Mouse (Mus musculus) thymus, postnatal 25 days (tissue): Measurements from ENCODE around the gene C2cd4d.

Source experiments
- DNase-seq: peaks from one replicate; pipeline ENCODE4 v3.0.0; 2022

Gene C2cd4d

DNA sequence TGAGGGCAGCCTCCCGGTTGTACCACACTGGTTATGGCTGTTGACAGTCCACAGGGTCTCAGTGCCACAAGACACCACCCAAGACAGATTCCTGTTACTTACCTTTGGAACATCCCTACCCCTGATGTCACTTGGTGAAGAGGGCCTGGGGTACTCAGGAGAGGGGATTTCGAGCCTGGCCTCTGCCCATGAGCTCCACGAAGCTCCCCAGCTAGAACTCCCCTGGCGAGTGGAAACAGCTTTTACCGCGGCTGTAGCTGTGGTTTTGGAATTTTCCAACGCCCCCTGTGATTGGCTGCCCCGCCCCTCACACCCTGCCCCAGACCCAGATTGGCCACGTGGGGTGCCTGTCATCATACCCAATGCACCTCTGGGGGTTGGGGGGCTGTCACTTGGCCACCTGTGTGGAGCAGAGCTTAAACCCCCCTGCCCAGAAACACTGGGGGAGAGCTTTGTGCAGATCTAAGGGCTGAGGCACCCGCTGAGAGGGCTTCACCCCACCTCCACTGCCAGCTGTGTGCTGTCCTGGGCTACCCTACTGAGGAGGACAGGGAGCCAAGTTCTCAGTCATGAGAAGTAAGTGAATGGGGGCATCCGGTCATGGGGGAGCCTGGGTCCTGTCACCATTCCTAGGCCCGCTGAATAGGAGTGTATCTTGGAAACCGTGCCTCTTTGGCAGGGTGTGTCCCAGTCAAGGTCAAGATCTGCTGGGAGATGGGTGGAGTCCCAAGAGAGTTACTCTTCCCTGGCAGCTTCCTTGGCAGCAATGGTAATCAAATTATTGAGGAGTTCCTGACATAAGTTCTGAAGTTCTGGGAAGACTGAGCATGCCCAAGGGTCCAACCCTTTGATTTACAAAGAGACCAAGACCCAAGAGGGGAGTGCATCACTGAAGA, 15.0 kb downstream of the C2cd4d start:
- DNase-seq = peak; percentile 97

DNA sequence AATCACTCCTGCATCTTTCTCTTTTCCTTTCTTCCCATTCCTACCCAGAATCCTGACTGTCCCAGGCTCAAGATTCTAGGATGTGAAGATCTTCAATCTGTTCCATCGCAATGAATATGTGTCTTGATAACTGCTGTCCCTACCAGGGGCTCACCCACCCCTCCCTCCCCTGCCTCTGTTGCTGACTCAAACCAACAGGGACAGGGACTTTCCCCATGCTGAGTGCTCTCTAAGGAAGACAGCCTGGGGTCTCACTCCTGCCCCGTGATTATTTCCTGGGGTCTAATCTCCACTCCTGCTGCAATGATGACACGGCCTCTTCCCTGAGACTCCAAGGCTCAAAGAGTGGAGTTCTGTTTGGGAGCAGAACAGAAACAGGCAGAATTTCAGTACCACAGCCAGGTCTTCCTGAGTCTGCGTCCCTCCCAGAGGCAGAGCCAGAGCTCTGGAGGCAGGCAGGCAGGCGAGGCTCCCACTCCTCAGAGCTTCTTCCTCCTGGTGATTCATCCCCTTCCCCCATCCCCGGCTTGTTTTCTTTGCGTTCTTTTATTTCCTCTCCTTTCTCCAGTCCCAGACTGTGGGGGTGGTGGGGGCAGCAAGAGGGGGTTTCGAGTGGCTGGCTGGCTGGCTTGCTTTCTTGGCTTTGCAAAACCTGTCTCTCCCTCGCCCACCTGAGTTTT, 17.7 kb downstream of the C2cd4d start:
- no peak for DNase-seq

DNA sequence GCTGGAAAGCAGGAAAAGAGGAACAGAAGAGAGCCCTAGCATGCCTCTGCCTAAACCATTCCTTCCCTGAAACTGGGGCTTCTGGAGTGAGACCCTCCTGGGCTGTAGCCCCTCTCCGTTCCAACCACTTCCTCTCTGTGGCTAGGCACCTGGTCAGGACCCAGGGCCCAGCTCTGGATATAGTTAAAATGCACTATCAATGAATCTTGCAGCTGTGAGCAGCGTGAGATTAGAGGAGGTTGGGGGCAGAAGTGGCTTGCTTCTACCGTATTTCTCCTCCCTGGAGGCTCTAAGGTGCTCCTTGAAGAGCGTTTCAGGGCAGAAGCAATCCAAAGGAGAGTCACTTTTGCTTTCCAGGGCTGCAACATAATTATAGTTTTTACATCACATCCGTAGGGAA, 20.1 kb downstream of the C2cd4d start:
- DNase-seq = peak; percentile 79

DNA sequence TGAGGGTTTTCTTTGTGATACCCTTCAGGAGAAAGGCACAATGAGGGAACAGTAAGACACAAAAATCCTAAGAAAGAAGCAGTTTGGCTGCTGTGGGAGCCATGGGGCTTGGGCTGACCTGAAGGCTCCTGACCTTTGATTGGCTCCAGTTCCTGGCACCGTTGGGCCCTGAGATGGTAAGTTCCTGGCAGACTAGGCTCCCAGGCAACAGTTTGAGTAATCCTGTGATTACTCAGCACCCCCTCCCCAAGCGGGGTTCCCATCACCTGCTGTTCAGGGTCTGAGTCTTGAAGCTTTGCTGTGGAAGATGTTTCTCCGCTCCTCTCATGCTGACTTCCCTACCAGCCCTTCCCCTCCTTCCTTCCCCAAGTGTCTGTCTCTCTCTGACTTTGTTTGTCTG, 21.2 kb downstream of the C2cd4d start:
- DNase-seq = no peak

DNA sequence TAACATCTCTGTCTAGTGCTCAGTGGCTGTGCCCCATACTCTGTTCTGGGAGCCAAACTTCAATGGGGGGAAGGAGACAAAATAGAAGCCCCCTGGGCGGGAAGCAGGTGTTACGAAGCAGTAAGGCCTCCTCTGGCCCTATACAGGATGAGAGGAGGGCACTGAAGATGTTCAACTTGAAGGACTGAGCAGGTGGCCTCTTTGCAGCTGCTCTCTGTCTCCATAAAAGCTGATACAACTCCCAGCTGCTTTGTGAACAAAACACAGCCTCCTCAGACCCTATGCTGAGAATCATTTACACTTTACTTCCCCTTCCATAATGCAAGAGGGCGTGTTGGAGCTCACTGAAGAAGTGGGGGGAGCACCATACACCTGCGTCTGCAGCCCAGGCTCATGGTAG, 24.4 kb downstream of the C2cd4d start:
- peak; percentile 79 for DNase-seq

DNA sequence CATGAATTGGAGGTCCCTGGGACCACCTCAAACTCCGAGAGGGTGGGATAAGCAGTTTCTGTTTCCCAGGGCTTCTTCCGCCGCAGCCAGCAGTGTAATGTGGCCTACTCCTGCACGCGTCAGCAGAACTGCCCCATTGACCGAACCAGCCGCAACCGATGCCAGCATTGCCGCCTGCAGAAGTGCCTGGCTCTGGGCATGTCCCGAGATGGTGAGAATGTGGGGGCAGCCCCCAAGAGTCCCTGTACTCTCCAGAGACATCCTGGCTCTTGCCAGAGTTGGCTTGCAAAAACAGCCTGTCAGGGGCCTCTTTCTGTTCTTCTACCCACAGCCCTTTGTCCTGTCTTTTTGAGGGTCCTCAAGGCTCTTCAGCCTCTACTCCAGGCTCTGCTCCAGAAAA, 25.2 kb downstream of the C2cd4d start:
- DNase-seq = peak; percentile 43

DNA sequence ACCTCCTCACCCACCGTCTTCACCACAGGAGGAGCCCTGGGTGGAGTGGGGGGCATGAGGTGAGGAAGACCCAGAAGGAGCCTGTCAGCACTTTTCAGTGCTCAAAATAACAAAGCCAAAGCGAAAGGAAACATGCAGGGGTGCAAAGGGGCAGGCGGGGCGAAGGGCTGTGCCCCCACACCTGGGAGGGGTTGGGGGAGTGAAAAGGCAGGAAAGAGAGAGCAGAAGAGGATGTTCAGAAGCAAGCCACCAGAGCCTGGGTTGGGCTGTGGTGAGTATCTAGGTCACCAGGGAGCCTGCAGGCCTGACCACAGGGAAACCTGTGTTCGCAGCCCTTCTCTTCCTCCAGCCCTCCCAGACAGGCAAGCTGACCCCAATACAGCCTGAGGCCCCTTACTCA, 25.8 kb downstream of the C2cd4d start:
- DNase-seq = peak; percentile 89

DNA sequence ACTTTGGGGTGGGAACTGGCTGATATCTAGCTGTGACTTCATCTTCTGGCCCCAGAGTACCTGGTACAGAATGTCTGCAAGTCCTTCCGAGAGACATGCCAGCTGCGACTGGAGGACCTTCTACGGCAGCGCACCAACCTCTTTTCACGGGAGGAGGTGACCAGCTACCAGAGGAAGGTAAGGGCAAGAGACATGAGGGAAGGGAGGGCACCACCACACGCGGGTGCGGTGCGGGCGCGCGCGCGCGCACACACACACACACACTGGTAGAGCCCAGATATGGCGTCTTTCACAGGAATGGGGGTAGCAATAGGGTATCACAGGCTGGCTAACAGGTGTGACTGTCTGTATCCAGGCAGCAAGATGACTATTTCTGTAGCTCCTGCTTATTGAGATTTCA, 27.2 kb downstream of the C2cd4d start:
- DNase-seq = no peak

DNA sequence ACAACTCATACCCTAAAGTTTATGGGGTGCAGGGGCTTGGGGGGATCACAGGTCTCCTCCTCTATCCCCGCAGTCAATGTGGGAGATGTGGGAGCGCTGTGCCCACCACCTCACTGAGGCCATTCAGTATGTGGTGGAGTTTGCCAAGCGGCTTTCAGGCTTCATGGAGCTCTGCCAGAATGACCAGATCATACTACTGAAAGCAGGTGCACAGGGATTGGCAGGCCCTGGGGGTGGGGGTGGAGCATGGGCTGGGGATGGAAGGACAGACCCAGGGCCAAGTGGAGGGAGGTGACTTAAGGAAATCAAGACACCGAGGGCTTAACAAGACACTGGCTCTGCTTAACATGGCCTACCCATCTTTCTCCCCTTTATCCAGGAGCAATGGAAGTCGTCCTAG, 28.8 kb downstream of the C2cd4d start:
- peak; percentile 1 for DNase-seq

DNA sequence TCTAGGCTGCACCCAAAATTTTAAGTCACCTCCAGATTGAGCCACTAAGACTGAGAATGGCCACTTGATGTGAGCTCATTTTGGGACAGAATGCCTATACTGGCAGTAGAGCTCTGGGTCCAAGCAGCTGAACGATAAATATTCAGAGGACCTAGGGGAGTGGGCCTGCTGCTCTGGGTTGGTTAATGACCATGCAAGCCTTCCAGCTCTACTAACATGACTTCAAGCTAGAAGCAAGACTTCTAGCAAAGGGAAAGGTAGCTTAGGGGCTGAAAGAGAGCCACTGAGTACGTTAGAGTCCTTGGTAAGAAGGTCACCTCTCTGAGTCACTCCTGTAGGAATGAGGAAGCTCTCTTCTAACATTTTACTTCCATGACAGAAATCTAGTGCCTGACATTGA, 29.9 kb downstream of the C2cd4d start:
- DNase-seq = no peak

DNA sequence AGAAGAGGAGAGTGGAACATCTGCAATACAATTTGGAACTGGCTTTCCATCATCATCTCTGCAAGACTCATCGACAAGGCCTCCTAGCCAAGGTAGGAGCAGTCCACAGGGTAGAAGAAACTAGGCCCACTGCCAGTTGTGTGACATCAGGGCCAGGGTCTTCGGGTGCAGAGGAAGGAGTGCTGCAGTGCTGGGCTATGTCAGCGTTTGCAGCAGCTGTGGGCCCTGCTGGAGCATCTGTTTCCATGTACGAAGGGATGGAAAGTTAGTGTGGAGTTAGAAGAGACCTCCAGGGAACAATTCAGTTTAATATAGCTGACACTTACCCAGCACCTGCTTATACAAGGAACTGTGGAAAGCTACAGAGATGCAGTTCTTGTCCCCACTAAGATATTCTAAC, 30.8 kb downstream of the C2cd4d start:
- DNase-seq = peak; percentile 1

DNA sequence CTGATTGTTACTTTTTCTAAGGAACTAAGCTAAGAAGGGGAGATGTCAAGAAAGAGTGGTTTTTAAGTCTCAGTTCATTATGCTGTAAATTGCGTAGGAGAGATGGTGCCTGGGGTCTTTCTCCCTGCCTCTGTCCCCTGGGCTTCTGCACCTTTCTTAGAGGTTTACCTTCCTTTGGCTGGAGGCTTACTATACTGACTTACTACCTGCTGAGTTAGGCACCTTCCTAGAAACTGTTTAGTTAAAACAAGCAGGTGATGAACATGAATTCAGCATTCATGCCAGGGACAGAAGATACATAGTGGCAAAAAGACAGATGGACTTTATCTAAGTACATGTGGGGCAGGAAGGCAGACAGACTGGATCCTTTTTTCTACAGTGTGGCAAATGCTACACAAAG, 34.1 kb downstream of the C2cd4d start:
- peak; percentile 1 for DNase-seq

DNA sequence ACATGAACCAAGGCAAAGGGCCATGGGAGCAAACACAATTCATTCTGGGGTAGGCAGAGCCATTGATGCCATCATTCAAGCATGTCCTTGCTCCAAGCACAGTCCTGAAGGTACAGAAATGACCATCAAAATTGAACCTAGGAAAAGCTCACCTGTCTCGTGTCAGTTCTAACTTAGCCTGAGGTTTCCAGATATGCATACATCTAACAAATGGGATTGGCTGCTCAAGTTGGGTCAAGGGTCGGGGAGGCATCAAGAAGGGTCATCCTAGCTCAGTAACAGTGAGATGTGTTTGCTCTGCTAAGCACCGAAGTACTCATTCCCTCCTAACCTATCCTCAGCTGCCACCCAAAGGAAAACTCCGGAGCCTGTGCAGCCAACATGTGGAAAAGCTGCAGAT, 34.6 kb downstream of the C2cd4d start:
- peak; percentile 1 for DNase-seq

DNA sequence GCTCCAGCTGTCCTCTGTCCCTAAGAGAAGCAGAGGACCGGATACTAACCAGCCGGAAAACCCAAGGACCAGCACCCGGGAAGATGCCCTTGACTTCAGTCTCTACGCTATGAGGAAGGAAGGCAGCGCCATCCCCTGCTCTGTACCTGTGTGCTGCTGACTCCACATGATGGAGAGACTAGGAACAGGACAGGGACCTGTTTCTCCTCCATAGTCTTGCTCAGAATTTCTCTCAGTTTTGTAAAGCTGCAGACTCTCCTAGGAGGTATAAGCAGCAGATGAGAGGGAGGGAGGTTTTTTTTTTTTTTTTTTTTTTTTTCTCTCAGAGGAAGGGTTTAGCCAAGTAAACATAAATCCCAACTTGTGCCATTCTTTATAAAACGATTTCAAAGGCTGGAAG, 36.0 kb downstream of the C2cd4d start, which contains the start of gene Lingo4:
TSS of gene Lingo4 (plus strand) at position 301 of the 400 bp plus-strand sequence.
- no peak for DNase-seq

DNA sequence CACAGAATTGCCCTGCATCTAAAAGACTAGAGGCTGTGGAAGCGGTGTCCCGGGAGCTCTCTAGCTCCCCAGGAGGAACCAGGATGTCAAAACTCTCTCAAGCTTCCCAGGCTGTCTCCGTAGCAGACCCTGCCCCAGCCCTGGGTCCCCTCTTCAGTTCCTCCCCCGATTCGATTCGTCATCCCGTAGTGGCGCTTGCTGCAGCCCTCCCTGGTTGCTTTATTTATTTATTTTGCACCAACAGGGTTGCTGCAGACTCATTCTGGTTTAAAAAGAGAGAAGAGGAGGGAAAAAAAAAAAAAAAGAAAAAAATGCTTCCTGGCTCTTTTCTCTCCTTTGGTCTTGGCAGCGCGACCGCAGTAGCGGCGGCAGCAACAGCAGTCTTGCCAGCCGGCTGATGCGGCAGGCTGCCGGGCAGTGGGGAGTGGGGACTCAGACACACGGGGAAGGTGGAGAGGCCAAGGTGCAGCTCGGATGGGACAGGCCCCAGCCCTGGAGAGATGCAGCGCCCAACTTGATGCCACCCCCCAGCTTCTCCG, 36.8 kb downstream of the C2cd4d start:
- DNase-seq = peak; percentile 60

DNA sequence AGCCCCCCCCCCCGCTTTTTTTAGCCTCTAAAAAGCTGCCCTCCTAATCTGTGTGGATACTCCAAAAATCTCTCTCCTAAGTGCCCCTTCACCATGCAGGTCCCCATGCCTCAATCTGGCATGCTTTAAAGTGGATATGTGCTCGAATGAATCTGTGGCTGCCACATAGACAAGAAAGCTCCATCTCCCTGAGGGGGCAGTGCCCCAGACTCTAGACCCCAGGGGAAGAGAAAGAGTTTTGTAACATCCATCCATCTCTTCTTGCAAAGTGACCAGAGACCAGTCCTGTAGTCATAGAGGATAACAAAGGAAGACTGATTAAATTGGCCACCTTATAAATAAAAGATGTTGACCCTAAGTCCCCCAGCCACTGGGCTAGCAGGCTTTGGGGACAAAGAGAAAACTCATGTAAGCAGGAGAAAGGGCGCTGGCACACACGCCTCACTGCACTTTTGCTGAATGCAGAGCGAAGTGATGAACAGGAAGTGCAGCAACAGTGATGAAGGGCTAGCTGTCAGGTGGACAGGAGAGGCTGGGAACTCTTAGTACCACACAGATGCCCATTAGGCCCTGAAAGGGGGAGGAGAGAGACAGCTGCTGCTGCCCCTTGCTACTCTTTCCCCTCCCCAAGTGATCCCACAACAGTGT, 37.5 kb downstream of the C2cd4d start:
- DNase-seq = no peak

DNA sequence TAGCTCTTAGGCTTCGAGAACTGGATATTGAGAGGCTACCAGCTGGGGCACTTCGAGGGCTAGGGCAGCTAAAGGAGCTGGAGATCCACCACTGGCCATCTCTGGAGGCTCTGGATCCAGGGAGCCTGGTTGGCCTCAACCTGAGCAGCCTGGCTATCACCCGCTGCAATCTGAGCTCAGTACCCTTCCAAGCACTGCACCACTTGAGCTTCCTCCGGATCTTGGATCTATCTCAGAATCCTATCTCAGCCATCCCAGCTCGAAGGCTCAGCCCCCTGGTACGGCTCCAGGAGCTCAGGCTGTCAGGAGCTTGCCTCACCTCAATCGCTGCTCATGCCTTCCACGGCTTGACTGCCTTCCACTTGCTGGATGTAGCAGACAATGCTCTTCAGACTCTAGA, 40.2 kb downstream of the C2cd4d start:
- DNase-seq = no peak

DNA sequence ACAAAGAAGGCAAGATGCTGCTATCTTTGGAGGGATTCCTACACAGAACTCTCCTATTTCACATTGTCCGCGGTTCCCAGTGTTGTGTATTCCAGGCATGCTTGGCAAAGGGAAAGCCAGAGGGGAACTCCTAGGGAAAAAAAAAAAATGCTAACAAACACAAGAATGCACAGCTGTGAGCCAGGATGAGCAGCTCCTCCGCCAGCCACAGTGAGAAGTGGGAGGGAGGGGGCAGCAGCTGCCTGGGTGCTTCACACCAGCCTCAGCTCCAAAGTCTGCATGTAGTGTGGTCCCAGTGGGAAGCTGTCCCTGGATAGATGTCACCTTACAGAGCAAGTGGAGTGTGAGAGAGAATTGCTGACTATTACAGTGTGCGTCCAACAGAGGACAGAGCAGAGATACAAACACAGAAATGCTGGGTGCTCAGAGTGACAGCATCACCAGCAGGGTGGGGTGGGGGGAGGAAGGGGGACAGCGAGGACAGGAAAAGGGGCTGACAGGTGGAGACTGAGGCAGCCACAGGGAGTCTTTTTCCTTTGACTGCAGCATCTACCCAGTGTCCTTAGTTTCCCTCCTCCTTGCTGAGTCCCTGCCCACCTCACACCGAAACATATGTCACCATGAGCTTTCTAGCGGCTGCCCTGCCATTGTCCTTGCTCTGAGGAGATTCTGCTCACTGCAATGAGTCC, 42.3 kb downstream of the C2cd4d start:
- DNase-seq = no peak

DNA sequence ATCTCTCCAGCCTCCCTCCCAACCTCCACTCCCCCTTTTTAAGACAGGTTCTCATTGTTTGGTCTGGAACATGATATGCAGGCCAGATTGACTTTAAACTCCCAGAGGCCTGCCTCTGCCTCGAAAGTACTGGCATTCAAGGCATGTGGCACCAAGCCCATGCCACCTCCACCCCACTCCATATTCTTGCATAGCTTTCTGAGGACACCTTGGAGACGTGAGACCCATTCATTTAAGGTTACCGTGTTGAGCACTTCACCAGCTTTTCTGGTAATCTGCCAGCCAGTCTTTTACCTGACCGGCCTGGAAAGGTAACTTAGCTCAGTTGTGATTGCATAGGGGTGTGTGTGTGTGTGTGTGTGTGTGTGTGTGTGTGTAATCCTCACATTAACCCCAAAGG, 43.3 kb downstream of the C2cd4d start:
- no peak for DNase-seq

DNA sequence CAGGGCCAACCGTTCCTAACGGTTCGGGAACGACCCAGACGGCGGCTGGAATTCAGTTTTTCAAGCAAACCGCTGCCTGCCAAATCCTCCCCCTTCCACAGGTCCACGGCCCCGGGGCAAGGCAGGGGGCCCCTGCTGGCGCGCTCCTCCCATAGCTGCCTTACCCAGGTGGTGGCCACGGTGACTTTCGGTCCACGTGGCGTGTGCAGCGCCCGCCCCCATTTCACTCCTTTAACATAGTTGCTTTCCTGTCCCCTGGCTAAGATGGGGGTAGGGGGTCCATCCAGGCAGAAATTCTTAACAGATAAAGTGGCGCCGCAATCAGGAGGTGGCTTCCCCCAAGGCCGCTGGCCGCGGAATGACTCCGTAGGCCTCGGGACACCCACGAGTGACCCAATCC, 50.3 kb downstream of the C2cd4d start:
- no peak for DNase-seq

DNA sequence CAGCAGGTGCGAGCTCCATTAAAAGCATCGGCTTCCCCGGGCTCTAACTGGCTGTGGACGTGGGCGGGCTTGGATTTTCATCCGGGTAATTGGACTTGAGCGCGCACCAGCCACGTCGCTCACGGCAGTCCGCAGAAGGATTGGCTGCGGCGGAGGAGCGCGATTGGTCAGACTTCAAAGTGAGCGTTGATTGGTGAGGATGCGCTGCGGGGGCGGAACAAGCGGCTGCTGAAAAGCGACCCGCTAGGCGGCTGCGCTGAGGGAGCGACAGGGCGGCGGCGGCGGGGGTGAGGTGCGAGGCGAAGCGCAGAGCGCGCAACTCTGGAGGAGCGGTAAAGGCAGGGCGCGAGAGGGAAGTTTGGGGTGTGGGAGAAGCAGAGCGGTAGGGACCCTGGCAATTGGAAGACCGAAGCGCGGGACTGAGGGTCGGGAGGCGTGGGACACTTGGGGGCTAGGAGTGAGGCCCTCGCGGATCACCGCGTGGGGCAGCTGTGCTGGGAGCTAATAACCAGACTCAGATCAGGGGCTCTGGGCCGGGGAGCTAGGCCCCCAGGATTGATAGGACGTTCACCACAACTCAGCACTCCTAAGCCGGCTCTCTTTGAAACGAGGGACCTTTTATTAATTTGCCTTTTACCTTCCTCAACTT, 50.9 kb downstream of the C2cd4d start, which contains the start of gene Tdrkh:
TSS of gene Tdrkh (plus strand) at position 243 of the 649 bp plus-strand sequence.
- peak; percentile 96 for DNase-seq
